Mouse (Mus musculus): ENCODE data around the gene H2-Q10.
A peak's percentile ranks its signal among the peaks of the same experiment; 100 is the strongest.

H2-Q10 gene

DNA sequence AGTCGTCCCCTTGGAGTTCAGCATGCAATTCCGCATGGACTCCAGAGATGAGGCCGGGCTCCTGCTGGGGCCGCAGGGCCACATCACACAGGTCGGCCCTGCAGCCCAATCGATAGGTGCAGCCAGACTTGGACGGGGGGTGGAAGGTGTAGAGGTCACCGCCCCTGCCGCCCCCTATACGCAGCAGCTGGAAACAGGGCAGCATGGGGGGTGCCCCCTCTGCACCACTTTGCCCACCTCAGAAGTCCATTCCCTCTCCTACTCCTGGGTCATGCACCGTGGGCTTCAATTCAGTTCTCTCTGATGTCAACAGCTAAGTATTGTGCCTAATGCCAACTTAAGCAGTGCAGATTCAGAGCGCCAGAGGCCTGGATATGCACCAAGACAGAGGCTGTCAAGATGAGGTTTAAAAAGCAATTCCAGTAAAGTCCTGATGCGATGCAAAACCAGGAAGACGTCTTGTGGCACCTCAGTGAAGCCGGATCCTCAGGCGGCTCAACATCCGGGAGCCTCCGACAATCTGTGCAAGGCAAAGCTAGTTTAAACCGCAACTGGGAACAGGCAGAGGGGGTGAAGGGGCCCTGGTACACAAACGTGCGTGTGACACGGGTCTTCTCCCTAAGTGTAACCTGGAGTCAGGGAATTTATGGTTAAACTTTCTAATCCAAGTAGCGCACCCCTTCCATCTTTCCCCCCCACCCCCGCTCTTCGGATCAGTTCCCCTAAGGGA, 46.2 kb downstream of the H2-Q10 start:
- DNase-seq (ENCODE audit: low spot score in 2 of 2), result no peak

DNA sequence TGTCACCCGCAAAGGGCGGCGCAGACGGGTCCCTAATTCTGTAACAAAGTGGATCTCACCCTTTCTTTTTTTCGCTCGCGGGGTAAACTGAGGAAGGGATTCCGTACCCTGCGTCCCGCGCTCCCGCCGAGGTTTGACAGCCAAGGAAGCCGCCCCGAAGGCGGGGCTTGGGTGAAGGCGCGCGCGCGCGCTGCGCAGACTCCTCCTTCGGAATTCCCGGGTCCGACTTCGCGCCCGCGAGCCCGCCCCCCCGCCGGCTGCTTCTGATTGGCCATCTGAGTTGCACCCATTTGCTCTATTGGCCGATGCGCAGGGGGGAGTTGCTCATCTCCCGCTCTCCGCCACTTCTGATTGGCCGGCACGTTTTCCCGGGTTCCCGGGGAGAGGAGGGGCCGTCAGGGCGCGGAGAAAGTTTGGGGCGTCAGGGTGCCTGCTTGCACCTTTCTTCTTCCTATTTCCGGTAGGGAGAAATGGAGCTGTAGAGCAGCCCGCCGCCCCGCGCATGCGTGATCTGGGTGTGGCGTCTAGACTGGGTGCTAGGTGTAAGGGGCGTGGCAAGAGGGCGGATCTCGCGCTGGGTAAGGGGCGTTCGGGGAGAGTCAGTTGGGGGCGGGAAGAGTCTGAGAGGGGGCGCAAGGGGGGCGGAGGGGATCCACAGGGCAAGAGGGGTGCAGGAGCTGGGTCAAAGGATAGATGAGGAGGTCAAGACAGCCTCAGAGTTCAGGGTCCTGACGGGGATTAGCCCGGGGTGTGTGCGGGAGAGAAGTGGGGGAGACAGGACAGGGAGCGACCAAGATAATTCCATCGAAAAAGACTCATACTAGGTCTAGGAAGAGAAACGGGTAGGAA, 47.0 kb downstream of the H2-Q10 start, which contains the start of the genes Tcf19 and Cchcr1:
Tcf19 (minus strand) TSS at position 173 of the 849 bp plus-strand sequence.
Cchcr1 (plus strand) TSS at position 449 of the 849 bp plus-strand sequence.
- DNase-seq (ENCODE audit: low spot score in 2 of 2), result peak; percentile 96 to 98

GRCm38 (mm10) chr17:35517526-35517925, 47.6 kb downstream of the H2-Q10 start:
- DNase-seq (ENCODE audit: low spot score in 2 of 2), result peak in 1 of 2 experiments; percentile 24
